ENCODE assay signal across 13 mouse cellular contexts in genomic region chr2:130469366-130469765, GRCm38 (mm10). TPM values are rescaled to one million over a fixed set of nuclear protein-coding genes. Genes with fewer than 3 reads are reported as not detected.
A peak's percentile ranks its signal among the peaks of the same experiment; 100 is the strongest.
DNase-seq lines count a peak whose midpoint lies in the region; ATAC-seq lines count a peak whose summit lies in the region.
"Had no signal": no experiment of that assay in that cellular context is flagged by ENCODE, and none has a peak within 500 bp of the region (broad histone marks: within the 10 kb centered on the region; RNA-seq: fewer than 3 reads in every experiment).

No protein-coding gene starts in this region.

- no peaks in the 10 kb centered on the region for H3K9me3 ChIP-seq in embryonic facial prominence, embryonic 11.5 days (replicated peaks; ENCODE audit: control insufficient read depth, low read length)
- no peaks in the 10 kb centered on the region for H3K9me3 ChIP-seq in embryonic facial prominence, embryonic 10.5 days
- H3K9me3 ChIP-seq in midbrain, embryonic 10.5 days (replicated peaks), result no peaks in the 10 kb centered on the region
- H3K9me3 ChIP-seq in midbrain, embryonic 13.5 days, result no peaks in the 10 kb centered on the region
- H3K9me3 ChIP-seq: embryonic facial prominence, embryonic 15.5 days had no signal

- no peak overlapping the region for H3K4me2 ChIP-seq in embryonic facial prominence, embryonic 11.5 days (ENCODE audit: low read depth, low read length)
- no peak overlapping the region for H3K4me2 ChIP-seq in midbrain, embryonic 13.5 days (replicated peaks)
- H3K4me2 ChIP-seq: embryonic facial prominence, embryonic 15.5 days; liver, embryonic 11.5 days had no signal

- 69% methylated on average over 4 of the region's 4 CpGs for WGBS in embryonic facial prominence, embryonic 11.5 days
- WGBS in embryonic facial prominence, embryonic 10.5 days, result 75% methylated on average over 4 of the region's 4 CpGs
- WGBS in midbrain, embryonic 10.5 days, result 37% methylated on average over 4 of the region's 4 CpGs
- 6% methylated on average over 4 of the region's 4 CpGs for WGBS in midbrain, embryonic 13.5 days

- no peaks in the 10 kb centered on the region for H3K27me3 ChIP-seq in embryonic facial prominence, embryonic 11.5 days (ENCODE audit: control insufficient read depth, insufficient read depth, low read length)
- H3K27me3 ChIP-seq in embryonic facial prominence, embryonic 10.5 days (replicated peaks; ENCODE audit: low read depth, poor library complexity, severe bottlenecking), result no peaks in the 10 kb centered on the region
- no peaks in the 10 kb centered on the region for H3K27me3 ChIP-seq in midbrain, embryonic 10.5 days (ENCODE audit: low read depth, poor library complexity, severe bottlenecking)
- H3K27me3 ChIP-seq in midbrain, embryonic 13.5 days, result no peaks in the 10 kb centered on the region
- H3K27me3 ChIP-seq: embryonic facial prominence, embryonic 15.5 days had no signal

- no peak overlapping the region for H3K27ac ChIP-seq in embryonic facial prominence, embryonic 11.5 days (replicated peaks; ENCODE audit: low read depth, low read length)
- no peak overlapping the region for H3K27ac ChIP-seq in embryonic facial prominence, embryonic 10.5 days (replicated peaks)
- no peak overlapping the region for H3K27ac ChIP-seq in midbrain, embryonic 10.5 days (replicated peaks)
- H3K27ac ChIP-seq in midbrain, embryonic 13.5 days, result no peak overlapping the region
- H3K27ac ChIP-seq: embryonic facial prominence, embryonic 15.5 days; kidney, postnatal 0 days had no signal

- no peak overlapping the region for H3K9ac ChIP-seq in embryonic facial prominence, embryonic 11.5 days (replicated peaks; ENCODE audit: low read length)
- no peak overlapping the region for H3K9ac ChIP-seq in midbrain, embryonic 13.5 days (replicated peaks)
- H3K9ac ChIP-seq: embryonic facial prominence, embryonic 15.5 days had no signal

- DNase-seq in embryonic facial prominence, embryonic 11.5 days (ENCODE audit: low spot score), result peak; percentile 30
- DNase-seq in embryonic facial prominence, embryonic 10.5 days (ENCODE audit: low spot score), result no peak
- DNase-seq in midbrain, embryonic 10.5 days (ENCODE audit: low spot score), result no peak
- DNase-seq in mesoderm, embryonic 11.5 days (ENCODE audit: low read depth, low spot score), result peak; percentile 27
- no peak for DNase-seq in ovary, adult 18-20 months (ENCODE audit: low spot score)
- no peak for DNase-seq in cerebellum, adult 8-10 months
- no peak for DNase-seq in adrenal gland, adult 2 months
- DNase-seq: cerebellum, adult 9-10 months; right cerebral cortex, postnatal 25 days had no signal

- no peak overlapping the region for H3K4me3 ChIP-seq in embryonic facial prominence, embryonic 11.5 days (ENCODE audit: low read depth, low read length)
- H3K4me3 ChIP-seq in embryonic facial prominence, embryonic 10.5 days, result no peak overlapping the region
- H3K4me3 ChIP-seq in midbrain, embryonic 10.5 days, result peak overlapping the region; percentile 16; the same call in 1 of the 2 replicates
- no peak overlapping the region for H3K4me3 ChIP-seq in midbrain, embryonic 13.5 days (replicated peaks)
- H3K4me3 ChIP-seq: embryonic facial prominence, embryonic 15.5 days had no signal

- H3K36me3 ChIP-seq in embryonic facial prominence, embryonic 11.5 days (replicated peaks; ENCODE audit: control insufficient read depth, insufficient read depth, low read depth, low read length), result no peaks in the 10 kb centered on the region
- no peaks in the 10 kb centered on the region for H3K36me3 ChIP-seq in embryonic facial prominence, embryonic 10.5 days (replicated peaks)
- H3K36me3 ChIP-seq in midbrain, embryonic 10.5 days, result no peaks in the 10 kb centered on the region
- no peaks in the 10 kb centered on the region for H3K36me3 ChIP-seq in midbrain, embryonic 13.5 days
- H3K36me3 ChIP-seq: embryonic facial prominence, embryonic 15.5 days had no signal

- ATAC-seq in embryonic facial prominence, embryonic 11.5 days (replicated peaks; ENCODE audit: insufficient number of reproducible peaks, low FRiP score, low TSS enrichment, low read depth), result no peak
- no peak for ATAC-seq in midbrain, embryonic 13.5 days

- no peaks in the 10 kb centered on the region for H3K4me1 ChIP-seq in embryonic facial prominence, embryonic 11.5 days (ENCODE audit: control insufficient read depth, insufficient read depth, low read length)
- peaks cover 11% of the 10 kb centered on the region; the same call in 1 of the 2 replicates for H3K4me1 ChIP-seq in embryonic facial prominence, embryonic 10.5 days
- peaks cover 23% of the 10 kb centered on the region for H3K4me1 ChIP-seq in midbrain, embryonic 10.5 days
- H3K4me1 ChIP-seq in midbrain, embryonic 13.5 days (replicated peaks), result peaks cover 23% of the 10 kb centered on the region
- H3K4me1 ChIP-seq: embryonic facial prominence, embryonic 15.5 days had no signal

RNA-seq across cellular contexts. Expression of gene Ptpra, which starts 19.3 kb away (rescaled TPM):
- 96.8 and 105 TPM in 2 replicates for polyA plus RNA-seq in embryonic facial prominence, embryonic 11.5 days (2014; fragmentation: Nextera tagmentation; extraction: Ambion mirVana)
- polyA plus RNA-seq in embryonic facial prominence, embryonic 10.5 days (2016; fragmentation: Nextera tagmentation; extraction: Ambion mirVana), result 81.1 and 82.7 TPM in 2 replicates
- 88.2 and 91.8 TPM in 2 replicates for polyA plus RNA-seq in midbrain, embryonic 10.5 days (2016; fragmentation: Nextera tagmentation; extraction: Ambion mirVana)
- 112 and 126 TPM in 2 replicates for polyA plus RNA-seq in midbrain, embryonic 13.5 days (2015; fragmentation: Nextera tagmentation; extraction: Ambion mirVana)
- total RNA-seq in adrenal gland, adult 2 months (2021), result 100 to 1,000 TPM; 125 to 145 TPM
- polyA plus RNA-seq in adrenal gland, adult 2 months (2012; rRNA removed), result 80.0 and 113 TPM in 2 replicates

RNA-seq across cellular contexts. Expression of gene Pced1a, which starts 44.9 kb away (rescaled TPM):
- 10.0 and 10.3 TPM in 2 replicates for polyA plus RNA-seq in embryonic facial prominence, embryonic 11.5 days (2014; fragmentation: Nextera tagmentation; extraction: Ambion mirVana)
- 13.9 and 14.0 TPM in 2 replicates for polyA plus RNA-seq in embryonic facial prominence, embryonic 10.5 days (2016; fragmentation: Nextera tagmentation; extraction: Ambion mirVana)
- polyA plus RNA-seq in midbrain, embryonic 10.5 days (2016; fragmentation: Nextera tagmentation; extraction: Ambion mirVana), result 13.9 and 14.4 TPM in 2 replicates
- polyA plus RNA-seq in midbrain, embryonic 13.5 days (2015; fragmentation: Nextera tagmentation; extraction: Ambion mirVana), result 10.8 and 11.9 TPM in 2 replicates
- 10 to 100 TPM; 15.4 to 17.2 TPM for total RNA-seq in adrenal gland, adult 2 months (2021)
- 40.8 and 43.3 TPM in 2 replicates for polyA plus RNA-seq in adrenal gland, adult 2 months (2012; rRNA removed)

RNA-seq across cellular contexts. Expression of gene Vps16, which starts 45.2 kb away (rescaled TPM):
- polyA plus RNA-seq in embryonic facial prominence, embryonic 11.5 days (2014; fragmentation: Nextera tagmentation; extraction: Ambion mirVana), result 81.9 and 84.8 TPM in 2 replicates
- polyA plus RNA-seq in embryonic facial prominence, embryonic 10.5 days (2016; fragmentation: Nextera tagmentation; extraction: Ambion mirVana), result 112 and 122 TPM in 2 replicates
- polyA plus RNA-seq in midbrain, embryonic 10.5 days (2016; fragmentation: Nextera tagmentation; extraction: Ambion mirVana), result 117 and 126 TPM in 2 replicates
- polyA plus RNA-seq in midbrain, embryonic 13.5 days (2015; fragmentation: Nextera tagmentation; extraction: Ambion mirVana), result 112 and 124 TPM in 2 replicates
- 10 to 100 TPM; 55.4 to 57.0 TPM for total RNA-seq in adrenal gland, adult 2 months (2021)
- 44.8 and 44.9 TPM in 2 replicates for polyA plus RNA-seq in adrenal gland, adult 2 months (2012; rRNA removed)

Comparison
In these comparisons a context has a peak if more than half of its experiments do, and no peak if none do; other contexts are left out.
1. DNase-seq: peak in embryonic facial prominence, embryonic 11.5 days (single experiment) and mesoderm, embryonic 11.5 days (single experiment); none in embryonic facial prominence, embryonic 10.5 days (single experiment), midbrain, embryonic 10.5 days (single experiment), ovary, adult 18-20 months (single experiment), cerebellum, adult 8-10 months (single experiment) and adrenal gland, adult 2 months (single experiment).